Mouse (Mus musculus) stomach, embryonic 16.5 days (tissue): Measurements from ENCODE around the gene Kmt2a. TPM values are rescaled to one million over a fixed set of nuclear protein-coding genes. Genes with fewer than 3 reads are reported as not detected.
"Not testable (repeated sequence)": the region's sequence is repeated elsewhere in the genome, so short reads cannot be mapped to it uniquely, and the experiment has no call there.

ENCODE experiments used
- ATAC-seq: fragments of 200-750 bp; cut with Nextera tagmentation; 2 replicates; pipeline ENCODE4 v1.8.0; 2017; ENCODE audit warnings: moderate number of reproducible peaks, moderate TSS enrichment; ENCODE audit not compliant: insufficient read depth, low FRiP score
- H3K27ac ChIP-seq: fragments of 300-500 bp; sonication (generic); 2 replicates; pipeline ENCODE4 v1.5.1; 2014; ENCODE audit warnings: low read length
- H3K27me3 ChIP-seq: fragments of 300-500 bp; sonication (generic); 2 replicates; pipeline ENCODE4 v1.6.1; 2014; ENCODE audit warnings: low read length, control low read depth, mixed read lengths; ENCODE audit not compliant: control insufficient read depth, insufficient read depth
- H3K36me3 ChIP-seq: fragments of 300-500 bp; sonication (generic); 2 replicates; pipeline ENCODE4 v1.6.1; 2014; ENCODE audit warnings: low read length; ENCODE audit not compliant: control insufficient read depth, insufficient read depth
- H3K4me1 ChIP-seq: fragments of 300-500 bp; sonication (generic); 2 replicates; pipeline ENCODE4 v1.6.1; 2014; ENCODE audit warnings: low read length, control low read depth, mixed read lengths; ENCODE audit not compliant: control insufficient read depth, insufficient read depth
- H3K4me2 ChIP-seq: fragments of 300-500 bp; sonication (generic); 2 replicates; pipeline ENCODE4 v1.6.1; 2014; ENCODE audit warnings: low read depth, low read length, mixed read lengths
- H3K4me3 ChIP-seq: fragments of 300-500 bp; sonication (generic); replicated peaks from 2 replicates; pipeline ENCODE4 v1.5.1; 2014; ENCODE audit warnings: mild to moderate bottlenecking, low read length
- H3K9ac ChIP-seq: fragments of 300-500 bp; sonication (generic); 2 replicates; pipeline ENCODE4 v1.6.1; 2014; ENCODE audit warnings: low read length
- H3K9me3 ChIP-seq: fragments of 300-500 bp; sonication (generic); replicated peaks from 2 replicates; pipeline ENCODE4 v1.6.1; 2016; ENCODE audit warnings: low read length, control low read depth; ENCODE audit not compliant: control insufficient read depth
- WGBS: fragments of 180-500 bp; shearing (Covaris S2); extraction: QIAGEN DNeasy Blood & Tissue Kit; methylation state at CpG from one replicate; pipeline ENCODE4 v1.1.7; 2014; 5-methylcytosine and 5-hydroxymethylcytosine counted together
- polyA plus RNA-seq: library from polyadenylated mRNA; unstranded; fragments of >200 nt; fragmentation: Nextera tagmentation; extraction: Ambion mirVana; gene quantifications from 2 replicates; pipeline ENCODE4 v1.2.1, GENCODE M21; 2015

Gene Kmt2a
- polyA plus RNA-seq, 1 experiment from 2014 or later = 8.8 TPM

DNA sequence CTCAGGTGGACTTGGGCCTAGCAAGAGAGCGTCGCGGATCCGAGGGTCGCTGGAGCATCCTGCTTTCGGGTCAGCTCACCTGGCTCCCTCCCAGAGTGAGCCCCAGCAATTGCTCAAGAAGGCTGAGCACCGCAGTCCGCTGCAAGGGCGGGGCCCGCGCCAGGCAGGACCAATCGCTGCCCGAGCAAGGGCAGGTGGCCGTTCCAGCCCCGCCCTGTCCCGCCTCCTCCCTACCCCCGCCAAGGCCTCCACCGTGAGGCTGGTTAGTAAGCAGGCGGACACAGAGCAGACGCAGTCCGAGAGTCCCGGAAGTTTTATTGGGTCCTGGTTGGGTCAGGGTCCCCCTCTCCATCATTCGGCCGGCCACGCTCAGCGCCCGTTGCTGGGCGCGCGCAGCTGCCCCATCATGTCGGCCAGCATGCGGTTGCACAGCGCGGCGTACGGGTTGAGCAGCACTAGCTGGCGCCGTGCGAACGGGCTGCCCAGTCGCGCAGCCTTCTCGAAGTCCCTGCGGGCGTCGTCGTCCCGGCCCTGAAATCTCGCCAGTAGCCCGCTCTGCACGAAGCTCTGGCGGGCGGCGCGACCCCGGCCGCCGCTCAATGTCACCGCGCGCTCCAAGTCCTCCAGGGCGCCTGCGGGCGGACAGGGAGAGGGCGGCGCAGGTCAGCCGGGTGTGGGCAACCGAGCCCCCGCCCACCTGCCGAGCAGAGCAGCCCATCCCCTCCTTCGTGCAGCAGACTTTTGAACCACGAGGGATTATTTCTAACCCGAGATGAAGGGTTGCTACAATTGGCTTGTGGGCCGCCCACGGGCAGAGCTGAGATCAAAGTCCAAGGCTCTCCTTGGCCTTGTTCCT is 81.8 kb downstream of the Kmt2a start, which contains the start of gene Tmem25:
Gene Tmem25 (minus strand): TSS at position 206 of the 856 bp plus-strand sequence.
- peaks cover 12% of the 10 kb centered on the region for H3K4me1 ChIP-seq
- peak within 1 kb of the TSS; percentile 96 for H3K4me2 ChIP-seq
- no peaks in the 10 kb centered on the region for H3K36me3 ChIP-seq
- peak within 1 kb of the TSS; percentile 82 for H3K27ac ChIP-seq
- no peaks in the 10 kb centered on the region for H3K27me3 ChIP-seq
- H3K4me3 ChIP-seq = peak within 1 kb of the TSS; percentile 70
- ATAC-seq = peak; percentile 95
- H3K9ac ChIP-seq = peak within 1 kb of the TSS; percentile 80
- WGBS = under 1% methylated on average over 71 of the region's 75 CpGs
- H3K9me3 ChIP-seq = no peaks in the 10 kb centered on the region

DNA sequence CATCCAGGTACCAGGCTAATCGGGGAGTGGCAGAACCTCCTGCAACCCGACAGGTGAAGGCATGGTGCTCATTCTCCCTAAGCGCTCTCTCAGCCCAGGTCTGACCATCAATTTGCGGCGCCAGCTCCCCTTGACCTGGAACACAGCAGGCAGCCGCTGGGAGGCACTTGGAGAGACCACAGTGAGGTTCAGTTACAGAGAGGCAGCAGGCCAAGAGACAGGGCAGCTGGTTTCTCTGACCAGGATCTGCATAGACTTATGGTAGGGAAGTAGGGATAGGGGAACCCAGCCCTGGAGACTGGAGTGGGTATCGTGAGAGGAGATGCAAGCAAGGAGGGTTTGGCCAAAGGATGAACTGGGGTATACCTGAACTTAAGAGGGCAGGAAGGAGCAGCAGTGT is 82.8 kb downstream of the Kmt2a start:
- no peak overlapping the region; the same call in 1 of the 2 replicates for H3K9ac ChIP-seq
- H3K4me3 ChIP-seq = no peak overlapping the region; the same call in 1 of the 2 replicates
- 44% methylated on average over 7 of the region's 7 CpGs for WGBS
- peaks cover 12% of the 10 kb centered on the region for H3K4me1 ChIP-seq
- ATAC-seq = no peak
- peak overlapping the region; percentile 96; the same call in 1 of the 2 replicates for H3K4me2 ChIP-seq
- H3K9me3 ChIP-seq = no peaks in the 10 kb centered on the region
- no peaks in the 10 kb centered on the region for H3K36me3 ChIP-seq
- no peaks in the 10 kb centered on the region for H3K27me3 ChIP-seq
- H3K27ac ChIP-seq = no peak overlapping the region

DNA sequence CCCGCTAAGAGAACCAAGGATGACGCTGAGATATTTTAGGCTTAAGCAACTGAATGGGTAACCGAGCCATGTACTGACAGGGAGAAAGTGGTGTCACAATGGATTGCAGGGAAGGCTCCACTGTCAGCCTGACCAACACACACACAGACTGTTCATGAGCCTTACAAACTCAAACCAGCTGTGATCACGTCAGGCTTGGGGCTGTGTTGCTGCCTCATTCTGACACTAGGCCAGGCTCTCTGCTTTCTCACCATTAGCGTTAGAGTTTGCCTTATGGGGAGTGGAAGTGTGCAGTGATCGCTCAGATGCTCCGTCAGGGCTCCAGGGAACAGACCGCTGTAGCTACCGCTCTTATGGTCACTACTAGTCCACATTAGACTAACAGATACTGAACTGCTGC is 88.3 kb downstream of the Kmt2a start:
- Histone ChIP-seq H3K36me3 (peaks cover 4% of the 10 kb centered on the region; the same call in 1 of the 2 replicates), H3K27me3 (no peaks in the 10 kb centered on the region)
- 79% methylated on average over 9 of the region's 9 CpGs for WGBS

DNA sequence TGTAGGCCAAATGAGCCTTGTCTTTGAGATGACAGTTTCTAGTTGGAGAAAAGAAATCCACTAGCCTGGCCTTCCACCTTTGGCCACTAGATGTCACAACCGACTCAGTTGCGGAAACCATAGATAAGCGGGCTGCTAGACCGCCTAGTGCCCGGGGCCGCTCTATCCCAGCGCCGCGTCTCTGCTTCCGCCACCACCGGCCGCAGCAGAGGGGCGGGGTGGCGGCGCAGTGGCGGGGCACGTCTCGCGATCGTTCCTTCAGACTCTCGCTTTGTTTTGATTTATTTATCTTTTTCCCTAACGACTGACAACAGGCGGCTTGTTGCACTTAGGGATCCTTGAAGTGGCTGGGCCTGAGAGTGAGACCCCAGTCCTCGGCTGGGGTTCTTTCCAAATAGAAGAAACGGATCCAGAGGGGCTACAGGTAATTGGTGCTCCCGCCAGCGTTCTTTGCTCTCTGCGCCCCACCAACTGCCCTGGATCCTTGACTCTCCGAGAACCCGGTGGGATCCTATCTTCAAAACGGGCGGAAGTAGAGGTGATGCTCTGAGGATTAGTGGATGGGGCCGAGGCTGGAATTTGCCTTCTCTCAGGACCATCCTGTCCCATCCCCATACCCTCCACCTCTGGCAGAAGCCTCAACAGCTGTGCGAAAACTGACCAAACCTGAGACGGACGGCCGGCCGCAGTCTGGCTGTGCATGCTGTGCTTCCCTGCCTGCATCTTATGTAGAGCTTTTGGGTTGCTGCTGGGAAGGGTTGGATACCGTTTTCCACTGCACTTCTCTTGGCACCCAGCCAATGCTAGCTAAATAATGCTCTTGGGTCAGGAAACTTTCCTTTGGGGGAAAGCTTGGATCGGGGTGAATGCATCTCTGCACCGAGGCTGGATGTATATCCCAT is 108.1 kb downstream of the Kmt2a start:
- Histone ChIP-seq H3K9ac (peak overlapping the region; percentile 85), H3K4me1 (peaks cover 2% of the 10 kb centered on the region; the same call in 1 of the 2 replicates), H3K36me3 (no peaks in the 10 kb centered on the region), H3K27ac (peak overlapping the region; percentile 78), H3K4me3 (peak overlapping the region; percentile 69), H3K4me2 (peak overlapping the region; percentile 86), H3K27me3 (no peaks in the 10 kb centered on the region), H3K9me3 (no peaks in the 10 kb centered on the region)
- ATAC-seq = peak; percentile 99
- WGBS = under 1% methylated on average over 41 of the region's 41 CpGs

More for the DNA sequence above, 88.3 kb downstream of the Kmt2a start:
- no peak for ATAC-seq
- no peaks in the 10 kb centered on the region for H3K9me3 ChIP-seq
- no peak overlapping the region for H3K4me2 ChIP-seq
- no peak overlapping the region for H3K9ac ChIP-seq
- H3K27ac ChIP-seq = no peak overlapping the region
- no peak overlapping the region for H3K4me3 ChIP-seq
- no peaks in the 10 kb centered on the region for H3K4me1 ChIP-seq

DNA sequence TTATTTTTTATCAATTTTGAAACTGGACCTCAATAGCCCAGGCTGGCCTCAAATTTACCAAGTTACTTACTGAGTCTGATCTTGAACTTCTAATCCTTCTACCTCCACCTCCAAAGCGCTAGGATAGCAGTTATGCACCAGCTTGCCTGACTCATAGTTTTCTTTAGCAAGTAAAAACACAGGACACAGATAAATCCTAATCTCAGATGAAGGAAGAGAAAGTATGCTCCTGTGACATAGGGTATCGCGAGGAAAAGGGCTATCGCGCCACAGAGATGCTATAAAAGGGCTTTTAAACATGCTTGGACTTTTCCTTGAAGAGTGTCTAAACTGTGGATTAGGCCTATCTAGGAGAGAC is 108.7 kb downstream of the Kmt2a start:
- no peak overlapping the region for H3K4me2 ChIP-seq

DNA sequence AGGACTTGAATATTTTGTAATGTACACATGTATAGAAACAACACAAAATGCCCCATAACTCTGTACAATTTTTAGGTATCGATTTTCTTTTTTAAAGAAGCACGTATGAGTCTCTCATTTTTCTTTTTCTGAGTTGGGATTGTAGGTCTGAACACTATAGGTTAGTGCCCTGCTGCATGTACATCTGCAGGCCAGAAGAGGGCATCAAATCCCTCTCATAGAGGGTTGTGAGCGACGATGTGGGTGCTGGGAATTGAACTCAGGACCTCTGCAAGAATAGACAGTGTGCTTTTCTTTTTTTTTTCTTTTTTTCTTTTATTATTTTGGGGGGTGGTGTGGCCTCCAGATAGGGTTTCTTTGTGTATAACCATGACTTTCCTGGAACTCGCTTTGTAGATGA is 109.7 kb downstream of the Kmt2a start:
- no peak overlapping the region for H3K4me2 ChIP-seq
- WGBS = 87% methylated on average over 5 of the region's 5 CpGs
- H3K9me3 ChIP-seq = no peaks in the 10 kb centered on the region

More for the DNA sequence above, 108.7 kb downstream of the Kmt2a start:
- no peak for ATAC-seq
- H3K36me3 ChIP-seq = no peaks in the 10 kb centered on the region
- H3K4me1 ChIP-seq = peaks cover 2% of the 10 kb centered on the region; the same call in 1 of the 2 replicates
- H3K27me3 ChIP-seq = no peaks in the 10 kb centered on the region
- H3K9ac ChIP-seq = peak overlapping the region; percentile 3; the same call in 1 of the 2 replicates
- no peak overlapping the region for H3K4me3 ChIP-seq
- H3K9me3 ChIP-seq = no peaks in the 10 kb centered on the region
- peak overlapping the region; percentile 65; the same call in 1 of the 2 replicates for H3K27ac ChIP-seq
- 29% methylated on average over 5 of the region's 5 CpGs for WGBS

DNA sequence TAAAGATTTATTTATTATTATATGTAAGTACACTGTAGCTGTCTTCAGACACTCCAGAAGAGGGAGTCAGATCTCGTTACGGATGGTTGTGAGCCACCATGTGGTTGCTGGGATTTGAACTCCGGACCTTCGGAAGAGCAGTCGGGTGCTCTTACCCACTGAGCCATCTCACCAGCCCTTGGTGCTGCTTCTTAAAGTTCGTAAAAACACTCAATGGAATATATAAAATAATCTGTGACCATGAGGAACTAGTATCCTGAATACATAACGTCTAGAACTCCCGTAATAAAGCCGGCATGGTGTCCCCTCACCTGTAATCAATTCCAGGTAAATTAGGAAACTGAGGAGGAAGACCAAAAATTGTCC is 113.1 kb downstream of the Kmt2a start:
- not testable (repeated sequence) for H3K36me3 ChIP-seq, H3K9me3 ChIP-seq, H3K27me3 ChIP-seq, H3K9ac ChIP-seq, ATAC-seq
- Histone ChIP-seq H3K27ac (peak overlapping the region; percentile 98; the same call in 1 of the 2 replicates), H3K4me3 (peak overlapping the region; percentile 71), H3K4me2 (peak overlapping the region; percentile 23), H3K4me1 (peaks cover 15% of the 10 kb centered on the region)
- WGBS = 40% methylated on average over 7 of the region's 9 CpGs

More for the DNA sequence above, 109.7 kb downstream of the Kmt2a start:
- no peak overlapping the region for H3K4me3 ChIP-seq
- peaks cover 2% of the 10 kb centered on the region; the same call in 1 of the 2 replicates for H3K4me1 ChIP-seq
- no peaks in the 10 kb centered on the region for H3K27me3 ChIP-seq
- H3K9ac ChIP-seq = no peak overlapping the region
- no peak overlapping the region for H3K27ac ChIP-seq
- ATAC-seq = no peak
- no peaks in the 10 kb centered on the region for H3K36me3 ChIP-seq

DNA sequence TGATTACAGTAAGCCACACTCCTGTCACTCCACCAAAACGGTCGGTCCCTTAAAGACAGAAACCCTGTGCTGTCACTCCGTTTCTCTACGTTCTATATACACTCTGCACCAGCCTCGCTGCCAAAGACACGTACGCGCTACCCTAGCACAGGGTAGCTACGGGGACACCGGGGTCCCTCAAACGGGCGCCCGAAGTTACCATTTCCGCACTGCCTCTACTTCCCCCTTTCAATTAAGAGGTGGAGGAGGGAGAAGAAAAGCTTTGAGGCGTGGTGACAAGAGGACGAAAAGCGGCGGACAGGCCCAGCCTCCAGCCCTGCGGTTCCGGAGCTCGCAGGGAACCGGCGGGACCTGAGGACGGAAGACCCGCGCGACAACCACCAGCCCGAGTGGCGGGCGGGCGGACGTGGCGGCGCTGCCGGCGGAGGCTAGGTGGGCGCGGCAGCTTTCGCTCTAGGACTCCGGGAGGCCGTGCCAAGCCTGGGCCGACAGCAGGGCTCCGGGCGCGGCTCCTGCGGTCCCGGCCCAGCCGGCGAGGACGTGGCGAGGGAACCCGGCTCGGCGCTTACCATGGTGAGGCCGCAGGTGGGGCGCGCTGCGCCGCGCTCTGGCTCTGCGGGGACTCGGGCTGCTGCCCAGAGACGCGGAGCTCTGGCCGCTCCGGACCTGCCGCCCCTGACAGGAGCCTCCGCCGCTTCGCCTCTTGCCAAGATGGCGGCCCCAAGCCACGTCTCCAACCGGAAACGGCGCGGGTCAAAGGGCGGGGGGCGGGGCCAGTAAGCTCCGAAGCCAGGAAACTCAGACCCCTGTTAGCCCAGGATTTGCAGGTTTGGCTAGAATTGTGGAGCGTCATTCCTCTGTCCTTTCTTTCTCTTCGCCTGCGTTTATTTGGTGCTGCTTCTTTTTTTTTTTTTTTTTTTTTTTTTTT is 113.7 kb downstream of the Kmt2a start, which contains the start of the genes Arcn1 and Ift46:
Gene Arcn1 (minus strand): TSS at position 745 of the 928 bp plus-strand sequence.
Gene Ift46 (plus strand): TSS at position 808 of the 928 bp plus-strand sequence.
- Histone ChIP-seq H3K4me2 (peak within 1 kb of the TSS; percentile 79), H3K27me3 (no peaks in the 10 kb centered on the region), H3K9ac (peak within 1 kb of the TSS; percentile 98), H3K36me3 (no peaks in the 10 kb centered on the region), H3K4me1 (peaks cover 18% of the 10 kb centered on the region), H3K4me3 (peak within 1 kb of the TSS; percentile 71), H3K27ac (peak within 1 kb of the TSS; percentile 98), H3K9me3 (no peaks in the 10 kb centered on the region)
- peak; percentile 92 for ATAC-seq
- under 1% methylated on average over 78 of the region's 82 CpGs for WGBS
